Mouse (Mus musculus): Measurements from ENCODE around the gene Ascc2.

DNA sequence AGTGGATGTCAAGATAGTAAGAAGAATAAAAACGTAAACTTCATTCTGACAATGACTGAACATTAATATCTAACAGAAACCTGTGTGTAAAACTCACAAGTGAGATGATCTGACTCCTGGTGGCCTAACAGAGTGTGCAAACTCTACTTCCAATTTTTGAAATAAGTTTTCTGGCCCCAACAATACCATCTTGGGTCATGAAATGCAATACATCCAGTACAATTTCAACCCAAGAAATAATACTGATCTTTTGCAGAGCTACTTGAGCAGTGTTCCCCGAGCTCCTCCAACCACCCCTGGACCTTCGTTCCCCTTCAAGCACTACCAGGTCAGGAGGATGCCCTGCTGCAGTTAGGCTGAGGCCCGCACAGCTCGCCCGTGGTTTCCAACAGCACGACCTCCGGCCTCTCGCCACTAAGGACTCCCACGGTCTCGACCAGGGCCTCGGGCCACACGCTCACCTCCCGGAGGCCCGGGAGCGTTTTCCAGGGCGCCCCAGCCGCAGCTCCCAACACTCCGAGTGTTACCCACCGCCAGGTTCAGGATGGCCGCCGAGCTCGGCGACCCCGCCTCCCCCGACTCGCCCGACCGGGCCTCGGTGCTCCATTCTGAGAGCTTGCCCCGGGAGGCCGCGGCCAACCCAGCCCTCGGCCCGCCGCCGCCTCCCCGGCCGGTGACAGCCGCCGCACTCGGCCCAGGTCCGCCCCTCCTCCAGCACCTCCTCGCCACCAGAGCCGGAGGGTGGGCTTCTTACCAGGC is 43.5 kb upstream of the Ascc2 start:
- TF ChIP-seq CTCF (IDR thresholded peaks at IDR 0.05; ENCODE audit: control insufficient read depth, insufficient read depth, insufficient replicate concordance, low read depth, low read length) (no peak), POLR2A (IDR thresholded peaks at IDR 0.05; ENCODE audit: control insufficient read depth, low read depth, low read length) (no peak)
